Mouse (Mus musculus) liver, embryonic 12.5 days (tissue): Measurements from ENCODE around the gene Pnkp. TPM values are rescaled to one million over a fixed set of nuclear protein-coding genes. Genes with fewer than 3 reads are reported as not detected.

Experiments used
- ATAC-seq: fragments of 200-750 bp; cut with Nextera tagmentation; 2 replicates; pipeline ENCODE4 v1.8.0; 2017; ENCODE audit warnings: moderate number of reproducible peaks, mild to moderate bottlenecking, moderate library complexity
- H3K27ac ChIP-seq: fragments of 300-500 bp; sonication (generic); 2 replicates; pipeline ENCODE4 v1.5.1; 2016; ENCODE audit warnings: mild to moderate bottlenecking
- H3K27me3 ChIP-seq: fragments of 300-500 bp; sonication (generic); replicated peaks from 2 replicates; pipeline ENCODE4 v1.6.1; 2016; ENCODE audit warnings: mild to moderate bottlenecking, moderate library complexity
- H3K36me3 ChIP-seq: fragments of 300-500 bp; sonication (generic); 2 replicates; pipeline ENCODE4 v1.6.1; 2016; ENCODE audit warnings: mild to moderate bottlenecking, moderate library complexity
- H3K4me1 ChIP-seq: fragments of 300-500 bp; sonication (generic); 2 replicates; pipeline ENCODE4 v1.6.1; 2016
- H3K4me2 ChIP-seq: fragments of 300-500 bp; sonication (generic); 2 replicates; pipeline ENCODE4 v1.6.1; 2016; ENCODE audit warnings: mild to moderate bottlenecking, moderate library complexity
- H3K4me3 ChIP-seq: fragments of 300-500 bp; sonication (generic); 2 replicates; pipeline ENCODE4 v1.5.1; 2016; ENCODE audit warnings: mild to moderate bottlenecking, moderate library complexity
- H3K9ac ChIP-seq: fragments of 300-500 bp; sonication (generic); 2 replicates; pipeline ENCODE4 v1.6.1; 2016; ENCODE audit warnings: mild to moderate bottlenecking, moderate library complexity
- H3K9me3 ChIP-seq: fragments of 300-500 bp; sonication (generic); replicated peaks from 2 replicates; pipeline ENCODE4 v1.6.1; 2016; ENCODE audit warnings: mild to moderate bottlenecking, moderate library complexity
- WGBS: fragments of 180-500 bp; shearing (Covaris S2); methylation state at CpG from one replicate; pipeline ENCODE4 v1.1.7; 2016; ENCODE audit not compliant: insufficient replicate concordance; 5-methylcytosine and 5-hydroxymethylcytosine counted together
- microRNA counts: library from miRNA; unstranded; fragments of <30 nt; microRNA quantifications from one replicate; lab custom pipeline; 2017
- microRNA-seq: library from miRNA; unstranded; fragments of <30 nt; microRNA quantifications from one replicate; pipeline ENCODE4, GENCODE M21; 2017
- polyA plus RNA-seq: library from polyadenylated mRNA; unstranded; fragments of >200 nt; fragmentation: Nextera tagmentation; extraction: Ambion mirVana; gene quantifications from 2 replicates; pipeline ENCODE4 v1.2.1, GENCODE M21; 2016

The Pnkp gene
- polyA plus RNA-seq, 1 experiment from 2014 or later = 26.7 TPM

DNA sequence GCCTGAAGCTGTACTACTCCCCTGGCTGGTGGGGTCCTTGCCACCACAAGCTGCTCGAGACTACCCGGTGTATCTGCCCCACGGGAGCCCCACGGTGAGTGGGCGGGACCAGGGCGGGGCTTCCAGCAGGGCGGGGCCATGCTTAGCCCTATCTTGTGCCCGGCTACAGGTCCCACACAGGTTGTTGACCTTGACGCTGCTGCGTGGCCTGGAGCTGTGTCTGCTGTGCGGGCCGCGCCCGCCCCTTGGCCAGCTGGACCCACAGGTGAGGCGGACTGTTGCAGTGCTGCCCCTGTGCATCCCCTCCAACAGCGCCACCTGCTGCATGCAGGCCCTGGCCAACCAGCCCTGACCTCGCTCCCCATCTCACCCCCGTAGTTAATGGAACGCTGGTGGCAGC lies 41.7 kb downstream of the Pnkp start:
- H3K4me1 ChIP-seq = peaks cover 75% of the 10 kb centered on the region
- H3K27ac ChIP-seq = peak overlapping the region; percentile 59
- peak overlapping the region; percentile 48 for H3K4me2 ChIP-seq
- H3K36me3 ChIP-seq = peaks cover 52% of the 10 kb centered on the region
- H3K9me3 ChIP-seq = no peaks in the 10 kb centered on the region
- peak overlapping the region; percentile 10; the same call in 1 of the 2 replicates for H3K9ac ChIP-seq
- peak; percentile 48 for ATAC-seq
- H3K4me3 ChIP-seq = no peak overlapping the region; the same call in 1 of the 2 replicates
- 34% methylated on average over 19 of the region's 19 CpGs for WGBS
- H3K27me3 ChIP-seq = no peaks in the 10 kb centered on the region

DNA sequence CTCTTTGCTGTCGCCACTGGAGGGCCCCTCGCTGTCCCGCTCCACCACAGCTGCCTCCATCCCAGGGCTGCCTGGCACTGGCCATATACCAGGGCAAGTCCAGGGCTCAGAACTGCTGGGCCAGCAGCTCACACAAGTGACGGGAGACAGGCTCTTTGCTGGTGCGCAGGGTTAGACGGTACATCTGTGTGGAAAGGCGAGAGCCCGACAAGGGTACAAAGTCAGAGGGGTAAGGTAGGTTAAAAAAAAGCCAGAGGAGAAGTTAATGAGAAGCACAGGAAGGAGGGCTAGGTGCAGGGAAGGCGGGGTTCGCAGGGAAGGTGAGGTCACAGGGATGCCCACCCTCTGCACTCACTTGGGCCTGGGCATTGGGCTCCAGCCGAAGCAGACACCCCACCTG lies 43.7 kb downstream of the Pnkp start:
- H3K4me3 ChIP-seq = no peak overlapping the region
- H3K27me3 ChIP-seq = no peaks in the 10 kb centered on the region
- peaks cover 72% of the 10 kb centered on the region for H3K36me3 ChIP-seq
- H3K4me2 ChIP-seq = no peak overlapping the region
- H3K27ac ChIP-seq = 0 out of 2 replicates have a peak overlapping the region, but pooled peaks have one; percentile 4
- H3K9ac ChIP-seq = no peak overlapping the region
- ATAC-seq = no peak
- WGBS = 86% methylated on average over 11 of the region's 11 CpGs
- H3K4me1 ChIP-seq = peaks cover 68% of the 10 kb centered on the region
- H3K9me3 ChIP-seq = no peaks in the 10 kb centered on the region

DNA sequence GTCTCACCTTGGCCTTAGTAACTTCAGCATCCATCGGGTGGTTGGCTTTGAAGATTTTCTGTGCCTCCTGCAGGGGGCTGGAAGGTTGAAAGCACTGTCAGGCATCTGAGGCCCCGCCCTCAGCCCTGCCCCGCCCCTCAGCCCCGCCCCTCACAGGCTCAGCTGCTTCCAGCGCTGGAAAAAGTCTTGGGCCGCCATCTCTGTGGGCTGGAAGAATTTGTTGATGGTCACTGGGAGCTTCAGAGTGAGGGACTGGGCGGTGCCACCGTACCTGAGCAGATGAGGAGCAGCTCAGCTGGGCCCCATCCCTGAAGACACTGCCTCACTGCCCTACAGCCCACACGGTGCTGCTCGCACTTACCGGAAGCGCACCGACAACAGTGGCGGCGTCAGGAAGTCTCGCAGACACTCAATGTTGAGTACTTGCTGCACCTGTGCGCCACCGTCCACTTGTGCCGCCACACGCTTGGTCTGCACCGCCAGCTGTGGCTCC lies 44.3 kb downstream of the Pnkp start:
- no peak overlapping the region for H3K9ac ChIP-seq
- no peaks in the 10 kb centered on the region for H3K9me3 ChIP-seq
- peaks cover 62% of the 10 kb centered on the region for H3K4me1 ChIP-seq
- peaks cover 79% of the 10 kb centered on the region for H3K36me3 ChIP-seq
- peak; percentile 46; the same call in 1 of the 2 replicates for ATAC-seq
- H3K4me3 ChIP-seq = peak overlapping the region; percentile 33
- H3K4me2 ChIP-seq = peak overlapping the region; percentile 62
- whole genome bisulfite sequencing = 19% methylated on average over 21 of the region's 21 CpGs
- peak overlapping the region; percentile 49 for H3K27ac ChIP-seq
- H3K27me3 ChIP-seq = no peaks in the 10 kb centered on the region

DNA sequence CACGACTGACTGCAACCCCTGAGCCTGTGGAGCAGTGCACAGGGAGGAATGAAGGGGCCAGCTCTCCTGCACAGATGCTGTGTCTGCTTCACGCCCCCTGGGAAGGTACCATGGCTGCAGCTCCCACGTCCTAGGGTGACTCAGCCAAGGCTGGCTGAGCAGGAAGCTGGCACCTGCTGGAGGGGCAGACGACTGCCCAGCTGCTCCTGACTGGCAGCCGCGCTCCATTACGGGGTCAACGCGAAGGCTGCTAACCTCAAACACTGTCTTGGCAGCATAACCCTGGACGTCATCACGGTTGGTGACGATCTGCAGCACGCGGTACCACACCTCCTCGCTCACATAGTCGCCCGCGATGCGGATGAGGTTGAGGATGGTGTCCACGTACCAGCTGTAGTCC lies 48.5 kb downstream of the Pnkp start:
- ATAC-seq = no peak
- Histone ChIP-seq H3K9ac (no peak overlapping the region), H3K4me3 (no peak overlapping the region), H3K27me3 (no peaks in the 10 kb centered on the region), H3K9me3 (no peaks in the 10 kb centered on the region), H3K4me1 (peaks cover 21% of the 10 kb centered on the region), H3K27ac (no peak overlapping the region), H3K36me3 (peaks cover 100% of the 10 kb centered on the region), H3K4me2 (no peak overlapping the region)
- 91% methylated on average over 20 of the region's 20 CpGs for WGBS

DNA sequence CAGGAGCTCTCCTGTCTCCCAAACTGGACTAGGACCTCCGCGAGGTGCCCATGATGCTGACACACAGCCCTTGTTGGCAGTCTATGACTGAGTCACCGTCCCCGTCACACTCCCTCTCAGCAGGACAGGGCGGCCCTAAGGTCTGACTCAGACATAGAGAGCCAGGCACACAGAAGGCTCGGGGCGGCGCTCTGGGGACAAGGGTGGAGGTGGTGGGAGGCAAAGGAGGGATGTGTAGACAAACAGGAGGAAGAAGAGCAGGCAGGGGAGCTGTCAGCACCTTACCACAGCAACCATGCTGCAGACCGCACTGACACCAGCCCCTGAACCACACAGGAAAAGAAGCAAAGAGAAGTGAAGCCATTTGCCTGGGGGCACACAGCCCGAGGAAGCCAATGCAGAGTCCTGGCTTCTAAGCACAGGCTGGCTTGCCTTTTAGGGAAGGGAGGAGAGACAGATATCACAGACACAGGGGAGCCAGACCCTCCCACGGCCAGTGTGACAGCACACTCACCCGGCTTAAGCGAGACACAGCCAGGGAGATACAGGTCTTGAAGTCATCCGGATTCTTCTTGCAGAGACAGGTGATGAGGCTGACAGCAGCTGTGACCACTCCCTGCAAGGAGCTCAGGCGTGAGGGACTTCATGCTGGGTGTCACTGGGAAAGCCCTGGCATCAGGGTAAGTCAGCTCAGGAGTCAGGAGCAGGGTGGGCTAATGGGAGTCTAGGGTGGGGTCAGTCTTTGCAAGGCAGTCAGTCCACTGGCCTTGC lies 52.0 kb downstream of the Pnkp start:
- H3K4me2 ChIP-seq = no peak overlapping the region
- H3K4me1 ChIP-seq = no peaks in the 10 kb centered on the region
- H3K27me3 ChIP-seq = no peaks in the 10 kb centered on the region
- no peak overlapping the region for H3K4me3 ChIP-seq
- no peak overlapping the region for H3K9ac ChIP-seq
- H3K36me3 ChIP-seq = peaks cover 100% of the 10 kb centered on the region
- no peak overlapping the region for H3K27ac ChIP-seq
- no peak for ATAC-seq
- no peaks in the 10 kb centered on the region for H3K9me3 ChIP-seq
- 77% methylated on average over 15 of the region's 15 CpGs for WGBS

MicroRNAs encoded within 50 kb of the gene (microRNA counts, 519-probe panel; counts per million panel counts)
- microRNA mmu-miR-707 (lab: Ali Mortazavi, UCI) = 582 counts per million, percentile 70 among the panel's probes with 10 or more counts

Small RNA genes within 50 kb of the gene (microRNA-seq; reads per million reads assigned to microRNA genes)
- gene Mir707 = not detected

Other genes with a start within 250 kb of the Pnkp start
- gene Myh14, start 186.3 kb upstream of the Pnkp start, polyA plus RNA-seq = 0.13 and 0.35 TPM in 2 replicates
- gene Izumo2, start 148.4 kb upstream of the Pnkp start, polyA plus RNA-seq = not detected in 2 replicates
- gene Vrk3, start 108.7 kb upstream of the Pnkp start, polyA plus RNA-seq = 31.0 and 31.7 TPM in 2 replicates
- gene Zfp473, start 106.1 kb upstream of the Pnkp start, polyA plus RNA-seq = 1.7 and 1.9 TPM in 2 replicates
- 82.6 and 84.9 TPM in 2 replicates for gene Nup62, start 41.1 kb upstream of the Pnkp start, polyA plus RNA-seq
- 0.59 and 0.64 TPM in 2 replicates for gene Il4i1, start 40.8 kb upstream of the Pnkp start, polyA plus RNA-seq
- gene Atf5, start 40.5 kb upstream of the Pnkp start, polyA plus RNA-seq = 5.4 and 5.7 TPM in 2 replicates
- 42.7 and 45.3 TPM in 2 replicates for gene Akt1s1, start 8.1 kb upstream of the Pnkp start, polyA plus RNA-seq
- gene Tbc1d17, start 8.1 kb upstream of the Pnkp start, polyA plus RNA-seq = 34.4 and 39.6 TPM in 2 replicates
- gene Ptov1, start 12.6 kb downstream of the Pnkp start, polyA plus RNA-seq = 114 and 121 TPM in 2 replicates
- gene Med25, start 35.6 kb downstream of the Pnkp start, polyA plus RNA-seq = 60.4 and 61.0 TPM in 2 replicates
- gene Fuz, start 38.9 kb downstream of the Pnkp start, polyA plus RNA-seq = 9.0 and 11.4 TPM in 2 replicates
- gene Ap2a1, start 72.4 kb downstream of the Pnkp start, polyA plus RNA-seq = 85.1 and 86.5 TPM in 2 replicates
- 0.33 TPM in 1 of 2 replicates, not detected in the other for gene Tsks, start 86.1 kb downstream of the Pnkp start, polyA plus RNA-seq
- 4.0 and 4.3 TPM in 2 replicates for gene Cpt1c, start 117.7 kb downstream of the Pnkp start, polyA plus RNA-seq
- gene Prmt1, start 129.4 kb downstream of the Pnkp start, polyA plus RNA-seq = 248 and 262 TPM in 2 replicates
- gene Irf3, start 140.5 kb downstream of the Pnkp start, polyA plus RNA-seq = 50.4 and 55.9 TPM in 2 replicates
- 23.6 and 25.4 TPM in 2 replicates for gene Bcl2l12, start 141.6 kb downstream of the Pnkp start, polyA plus RNA-seq
- gene Scaf1, start 159.2 kb downstream of the Pnkp start, polyA plus RNA-seq = 19.0 and 21.4 TPM in 2 replicates
- 13.9 and 15.5 TPM in 2 replicates for gene Rras, start 160.8 kb downstream of the Pnkp start, polyA plus RNA-seq
- 3.0 and 4.1 TPM in 2 replicates for gene Prr12, start 195.7 kb downstream of the Pnkp start, polyA plus RNA-seq
- 31.6 and 38.7 TPM in 2 replicates for gene Nosip, start 205.3 kb downstream of the Pnkp start, polyA plus RNA-seq
- 8.5 and 8.6 TPM in 2 replicates for gene Prrg2, start 205.5 kb downstream of the Pnkp start, polyA plus RNA-seq
- gene Rcn3, start 235.1 kb downstream of the Pnkp start, polyA plus RNA-seq = 69.1 and 70.9 TPM in 2 replicates
- gene Fcgrt, start 246.7 kb downstream of the Pnkp start, polyA plus RNA-seq = 26.6 and 26.9 TPM in 2 replicates